Comparison of ENCODE assay signal across 8 mouse cellular contexts in the genomic region with DNA sequence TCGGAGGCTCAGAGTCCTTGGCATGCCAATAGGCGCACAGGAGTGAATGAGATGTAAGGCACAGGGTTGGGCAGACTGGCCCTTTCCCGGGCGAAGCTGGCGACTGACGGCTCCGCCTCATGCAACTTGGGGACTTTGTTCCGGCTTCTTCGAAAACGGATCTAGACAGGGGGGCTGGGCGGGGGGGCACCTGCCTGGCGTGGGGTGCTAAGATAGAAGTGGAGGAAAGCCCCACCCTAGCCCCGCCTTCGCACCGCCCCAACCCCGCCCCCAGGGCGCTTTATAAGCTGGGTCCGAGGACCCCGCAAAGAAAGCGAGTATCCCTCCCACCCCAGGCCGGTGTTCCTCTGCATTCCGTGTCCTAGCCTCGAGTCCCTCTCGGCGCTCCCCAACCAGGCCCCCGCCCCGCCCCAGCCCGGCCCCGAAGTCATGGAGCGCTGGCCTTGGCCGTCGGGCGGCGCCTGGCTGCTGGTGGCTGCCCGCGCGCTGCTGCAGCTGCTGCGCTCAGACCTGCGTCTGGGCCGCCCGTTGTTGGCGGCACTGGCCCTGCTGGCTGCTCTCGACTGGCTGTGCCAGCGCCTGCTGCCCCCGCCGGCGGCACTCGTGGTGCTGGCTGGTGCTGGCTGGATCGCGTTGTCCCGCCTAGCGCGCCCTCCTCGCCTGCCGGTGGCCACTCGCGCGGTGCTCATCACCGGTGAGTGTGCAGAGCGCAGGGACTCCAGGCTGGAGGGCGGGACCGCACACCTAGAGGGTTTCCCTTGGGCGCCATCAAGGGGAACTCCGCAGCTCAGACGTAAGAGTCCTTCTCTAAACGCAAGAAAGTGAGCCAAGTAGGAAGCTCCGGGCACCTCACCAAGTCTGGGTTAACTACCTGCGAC. TPM values are rescaled to one million over a fixed set of nuclear protein-coding genes. Genes with fewer than 3 reads are reported as not detected.
DNase-seq lines count a peak whose midpoint lies in the region; ATAC-seq and TF ChIP-seq lines count a peak whose summit lies in the region.

A gene (plus strand): TSS at position 320 of the 878 bp plus-strand sequence.

- no peaks in the 10 kb centered on the region; the same call in 1 of the 2 replicates for H3K36me3 ChIP-seq in forebrain, embryonic 11.5 days (ENCODE audit: control insufficient read depth, insufficient read depth, low read length)
- peaks cover 24% of the 10 kb centered on the region for H3K36me3 ChIP-seq in hindbrain, embryonic 13.5 days
- peaks cover 8% of the 10 kb centered on the region; the same call in 1 of the 2 replicates for H3K36me3 ChIP-seq in small intestine, adult 2 months (ENCODE audit: control insufficient read depth, insufficient read depth, low read length)

- no peak for TF ChIP-seq POLR2A in small intestine, adult 2 months (IDR thresholded peaks at IDR 0.05; ENCODE audit: low read depth, low read length)

- no peak within 1 kb of the TSS for H3K27ac ChIP-seq in forebrain, embryonic 11.5 days (ENCODE audit: low read depth, low read length)
- peak within 1 kb of the TSS; percentile 61; the same call in 1 of the 2 replicates for H3K27ac ChIP-seq in hindbrain, embryonic 13.5 days
- H3K27ac ChIP-seq in small intestine, adult 2 months (ENCODE audit: insufficient read depth, low read depth, low read length): peak within 1 kb of the TSS; percentile 38

- peaks cover 23% of the 10 kb centered on the region for H3K4me1 ChIP-seq in forebrain, embryonic 11.5 days (replicated peaks; ENCODE audit: control insufficient read depth, insufficient read depth, low read length)
- peaks cover 51% of the 10 kb centered on the region for H3K4me1 ChIP-seq in hindbrain, embryonic 13.5 days (replicated peaks)
- peaks cover 18% of the 10 kb centered on the region for H3K4me1 ChIP-seq in small intestine, adult 2 months (ENCODE audit: control insufficient read depth, insufficient read depth, insufficient read length, low read length)

- no peak for TF ChIP-seq CTCF in small intestine, adult 2 months (IDR thresholded peaks at IDR 0.05; ENCODE audit: extremely low read depth, insufficient read length, insufficient replicate concordance, low read depth, low read length)

- WGBS in forebrain, embryonic 11.5 days: 1% methylated on average over 68 of the region's 68 CpGs
- 1% methylated on average over 68 of the region's 68 CpGs for WGBS in hindbrain, embryonic 13.5 days
- WGBS in small intestine, adult 2 months: under 1% methylated on average over 68 of the region's 68 CpGs

- peak within 1 kb of the TSS; percentile 56 for H3K4me3 ChIP-seq in forebrain, embryonic 11.5 days (ENCODE audit: low read depth, low read length)
- H3K4me3 ChIP-seq in hindbrain, embryonic 13.5 days: peak within 1 kb of the TSS; percentile 56
- peak within 1 kb of the TSS; percentile 61 for H3K4me3 ChIP-seq in small intestine, adult 2 months (ENCODE audit: low read depth, low read length)

- intact Hi-C loops in left cerebral cortex, postnatal 36 days (cut with DNase I): loop anchor here (5.0 kb wide), 1 partner anchor 34 kb away; no protein-coding TSS in a partner anchor

- ATAC-seq in forebrain, embryonic 11.5 days (replicated peaks; ENCODE audit: low FRiP score): peak; percentile 71
- ATAC-seq in hindbrain, embryonic 13.5 days (ENCODE audit: low FRiP score): peak; percentile 67
- ATAC-seq in megakaryocyte progenitor cell, adult 5-6 weeks (replicated peaks; ENCODE audit: poor library complexity): peak; percentile 38

- H3K4me2 ChIP-seq in forebrain, embryonic 11.5 days (ENCODE audit: low read depth, low read length, severe bottlenecking): peak within 1 kb of the TSS; percentile 88
- peak within 1 kb of the TSS; percentile 94 for H3K4me2 ChIP-seq in hindbrain, embryonic 13.5 days

- no peaks in the 10 kb centered on the region for H3K9me3 ChIP-seq in forebrain, embryonic 11.5 days (ENCODE audit: control insufficient read depth, low read length)
- no peaks in the 10 kb centered on the region for H3K9me3 ChIP-seq in hindbrain, embryonic 13.5 days

- DNase-seq in cerebellum, adult 11-12 months: peak; percentile 36
- DNase-seq in cerebellum, adult 11 months: no peak
- DNase-seq in adrenal gland, adult 2 months: peak; percentile 73
- DNase-seq in forebrain, embryonic 11.5 days (ENCODE audit: low spot score): peak; percentile 81
- DNase-seq in left cerebral cortex, postnatal 36 days (ENCODE audit: low spot score in 2 of 2): peak; percentile 47 to 51

- peaks cover 4% of the 10 kb centered on the region; the same call in 1 of the 2 replicates for H3K27me3 ChIP-seq in forebrain, embryonic 11.5 days (ENCODE audit: control insufficient read depth, insufficient read depth, low read length)
- H3K27me3 ChIP-seq in hindbrain, embryonic 13.5 days: peaks cover 20% of the 10 kb centered on the region
- H3K27me3 ChIP-seq in small intestine, adult 2 months (ENCODE audit: control insufficient read depth, insufficient read depth, low read length): no peaks in the 10 kb centered on the region

- H3K9ac ChIP-seq in forebrain, embryonic 11.5 days (ENCODE audit: low read length): peak within 1 kb of the TSS; percentile 77
- H3K9ac ChIP-seq in hindbrain, embryonic 13.5 days: peak within 1 kb of the TSS; percentile 82

RNA-seq across cellular contexts. Expression of the gene that starts here (rescaled TPM):
- under 1 TPM; 0.14 to 0.35 TPM for total RNA-seq in adrenal gland, adult 2 months (2021)
- 1.2 and 2.2 TPM in 2 replicates for polyA plus RNA-seq in adrenal gland, adult 2 months (2012; rRNA removed)
- polyA plus RNA-seq in forebrain, embryonic 11.5 days (2014; fragmentation: Nextera tagmentation; extraction: Ambion mirVana): 13.5 and 13.6 TPM in 2 replicates
- polyA plus RNA-seq in hindbrain, embryonic 13.5 days (2015; fragmentation: Nextera tagmentation; extraction: Ambion mirVana): 7.8 and 11.0 TPM in 2 replicates
- under 1 TPM in 1 of 2 experiments, not detected in 1; 0.20 TPM for total RNA-seq in left cerebral cortex, postnatal 36 days (2021)
- total RNA-seq in megakaryocyte progenitor cell, adult 5-6 weeks (2015): 0.10 and 0.12 TPM in 2 replicates
- total RNA-seq in megakaryocyte progenitor cell, adult 5-6 weeks (2017): not detected in 2 replicates
- 5.0 and 12.2 TPM in 2 replicates for polyA plus RNA-seq in small intestine, adult 2 months (2012; rRNA removed)

Comparison
In these comparisons a context has a peak if more than half of its experiments do, and no peak if none do; other contexts are left out.
1. Peak in DNase-seq in left cerebral cortex, postnatal 36 days; RNA of the gene not detected or under 1 TPM.
2. Peak in ATAC-seq in megakaryocyte progenitor cell, adult 5-6 weeks; RNA of the gene not detected or under 1 TPM.